Mouse (Mus musculus): ENCODE measurements at regions not wholly inside any gene's neighbourhood (a gene's known extent, or its start where the extent isn't known, plus 50 kb on each side); places are given as distances from the start of the nearest gene placed in this dataset.

DNA sequence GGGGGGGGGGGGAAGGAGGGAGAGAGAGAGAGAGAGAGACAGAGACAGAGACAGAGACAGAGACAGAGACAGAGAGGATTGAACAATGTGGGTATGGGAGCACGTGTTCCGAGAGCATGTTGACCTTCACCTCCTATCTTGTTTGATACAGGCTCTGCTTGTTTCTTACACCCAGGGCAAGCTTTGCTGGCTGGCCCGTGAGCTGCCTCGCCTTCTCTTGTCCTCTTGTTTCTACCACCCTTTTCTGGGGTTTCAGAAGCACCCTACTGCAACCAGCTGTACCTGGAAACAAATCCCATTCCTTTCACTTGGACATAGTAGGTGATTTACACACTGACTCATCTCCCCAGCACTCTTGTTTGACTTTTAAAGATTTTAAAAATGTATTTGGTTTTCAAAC lies 516.0 kb upstream of the Mki67 start:
- no peak for TF ChIP-seq TAL1 (IDR thresholded peaks at IDR 0.05; ENCODE audit: low read length)
- TF ChIP-seq GATA1 (IDR thresholded peaks at IDR 0.05; ENCODE audit: low read length): no peak
